Mouse (Mus musculus): ENCODE measurements at regions not wholly inside any gene's neighbourhood (a gene's known extent, or its start where the extent isn't known, plus 50 kb on each side); places are given as distances from the start of the nearest gene placed in this dataset.
"Not testable (repeated sequence)": the region's sequence is repeated elsewhere in the genome, so short reads cannot be mapped to it uniquely, and the experiment has no call there.

GRCm38 (mm10) chr3:21774172-21774842 lies 302.1 kb upstream of the Tbl1xr1 start:
- H3K9ac ChIP-seq (ENCODE audit: low read depth, low read length) = no peak overlapping the region
- ATAC-seq = no peak
- H3K4me3 ChIP-seq (ENCODE audit: low read depth, low read length) = no peak overlapping the region
- WGBS = 83% methylated on average over 4 of the region's 4 CpGs
- H3K4me1 ChIP-seq (ENCODE audit: control insufficient read depth, insufficient read depth, low read length) = no peaks in the 10 kb centered on the region
- no peaks in the 10 kb centered on the region for H3K36me3 ChIP-seq (ENCODE audit: control insufficient read depth, insufficient read depth, low read length)
- no peak overlapping the region for H3K4me2 ChIP-seq (ENCODE audit: low read length)
- no peak overlapping the region for H3K27ac ChIP-seq (ENCODE audit: low read length)
- no peaks in the 10 kb centered on the region for H3K27me3 ChIP-seq (ENCODE audit: control insufficient read depth, insufficient read depth, low read depth, low read length)
- H3K9me3 ChIP-seq (replicated peaks; ENCODE audit: control insufficient read depth, low read length, poor library complexity, severe bottlenecking) = no peaks in the 10 kb centered on the region

- H3K9ac ChIP-seq (ENCODE audit: low read depth, low read length) = no peak overlapping the region
- H3K27ac ChIP-seq (ENCODE audit: low read length) = no peak overlapping the region
- H3K36me3 ChIP-seq (ENCODE audit: control insufficient read depth, insufficient read depth, low read length) = no peaks in the 10 kb centered on the region
- no peaks in the 10 kb centered on the region for H3K4me1 ChIP-seq (ENCODE audit: control insufficient read depth, insufficient read depth, low read length)
- H3K27me3 ChIP-seq (ENCODE audit: control insufficient read depth, insufficient read depth, low read depth, low read length) = no peaks in the 10 kb centered on the region
- 39% methylated on average over 4 of the region's 4 CpGs for WGBS
- ATAC-seq = no peak
- H3K4me3 ChIP-seq (ENCODE audit: low read depth, low read length) = no peak overlapping the region
- H3K9me3 ChIP-seq (replicated peaks; ENCODE audit: control insufficient read depth, low read length, poor library complexity, severe bottlenecking) = no peaks in the 10 kb centered on the region
- no peak overlapping the region for H3K4me2 ChIP-seq (ENCODE audit: low read length)
Observed at GRCm38 (mm10) chr3:21778789-21779188, 297.7 kb upstream of the Tbl1xr1 start.

GRCm38 (mm10) chr3:21791983-21792631 lies 284.3 kb upstream of the Tbl1xr1 start:
- 65% methylated on average over 4 of the region's 4 CpGs for whole genome bisulfite sequencing
- Histone ChIP-seq H3K9ac (ENCODE audit: low read depth, low read length) (no peak overlapping the region), H3K4me3 (ENCODE audit: low read depth, low read length) (no peak overlapping the region), H3K4me2 (ENCODE audit: low read length) (no peak overlapping the region), H3K27ac (ENCODE audit: low read length) (no peak overlapping the region), H3K27me3 (ENCODE audit: control insufficient read depth, insufficient read depth, low read depth, low read length) (no peaks in the 10 kb centered on the region), H3K4me1 (ENCODE audit: control insufficient read depth, insufficient read depth, low read length) (no peaks in the 10 kb centered on the region), H3K36me3 (ENCODE audit: control insufficient read depth, insufficient read depth, low read length) (no peaks in the 10 kb centered on the region), H3K9me3 (replicated peaks; ENCODE audit: control insufficient read depth, low read length, poor library complexity, severe bottlenecking) (no peaks in the 10 kb centered on the region)
- ATAC-seq = no peak

- Histone ChIP-seq H3K9ac (ENCODE audit: low read depth, low read length) (no peak overlapping the region), H3K4me2 (ENCODE audit: low read length) (no peak overlapping the region), H3K4me1 (ENCODE audit: control insufficient read depth, insufficient read depth, low read length) (no peaks in the 10 kb centered on the region), H3K27ac (ENCODE audit: low read length) (no peak overlapping the region), H3K27me3 (ENCODE audit: control insufficient read depth, insufficient read depth, low read depth, low read length) (no peaks in the 10 kb centered on the region), H3K4me3 (ENCODE audit: low read depth, low read length) (no peak overlapping the region), H3K9me3 (replicated peaks; ENCODE audit: control insufficient read depth, low read length, poor library complexity, severe bottlenecking) (no peaks in the 10 kb centered on the region), H3K36me3 (ENCODE audit: control insufficient read depth, insufficient read depth, low read length) (no peaks in the 10 kb centered on the region)
- WGBS = 3% methylated on average over 1 of the region's 1 CpGs
- ATAC-seq = peak; percentile 75
Observed at GRCm38 (mm10) chr3:21798139-21798538, 278.3 kb upstream of the Tbl1xr1 start.

GRCm38 (mm10) chr3:21803886-21804285 lies 272.6 kb upstream of the Tbl1xr1 start:
- 89% methylated on average over 2 of the region's 2 CpGs for WGBS
- H3K4me3 ChIP-seq (ENCODE audit: low read depth, low read length); H3K27ac ChIP-seq (ENCODE audit: low read length); H3K4me2 ChIP-seq (ENCODE audit: low read length); H3K9ac ChIP-seq (ENCODE audit: low read depth, low read length); H3K9me3 ChIP-seq (replicated peaks; ENCODE audit: control insufficient read depth, low read length, poor library complexity, severe bottlenecking); H3K4me1 ChIP-seq (ENCODE audit: control insufficient read depth, insufficient read depth, low read length); ATAC-seq; H3K27me3 ChIP-seq (ENCODE audit: control insufficient read depth, insufficient read depth, low read depth, low read length); H3K36me3 ChIP-seq (ENCODE audit: control insufficient read depth, insufficient read depth, low read length): not testable (repeated sequence)

GRCm38 (mm10) chr3:21806494-21807157 lies 269.8 kb upstream of the Tbl1xr1 start:
- Histone ChIP-seq H3K36me3 (ENCODE audit: control insufficient read depth, insufficient read depth, low read length) (no peaks in the 10 kb centered on the region), H3K27me3 (ENCODE audit: control insufficient read depth, insufficient read depth, low read depth, low read length) (no peaks in the 10 kb centered on the region), H3K27ac (ENCODE audit: low read length) (no peak overlapping the region), H3K4me3 (ENCODE audit: low read depth, low read length) (no peak overlapping the region), H3K4me1 (ENCODE audit: control insufficient read depth, insufficient read depth, low read length) (peaks cover 16% of the 10 kb centered on the region), H3K9ac (ENCODE audit: low read depth, low read length) (no peak overlapping the region), H3K4me2 (ENCODE audit: low read length) (no peak overlapping the region), H3K9me3 (replicated peaks; ENCODE audit: control insufficient read depth, low read length, poor library complexity, severe bottlenecking) (no peaks in the 10 kb centered on the region)
- ATAC-seq = no peak
- WGBS = 91% methylated on average over 2 of the region's 2 CpGs

- Histone ChIP-seq H3K4me1 (ENCODE audit: control insufficient read depth, insufficient read depth, low read length) (peaks cover 16% of the 10 kb centered on the region), H3K27me3 (ENCODE audit: control insufficient read depth, insufficient read depth, low read depth, low read length) (no peaks in the 10 kb centered on the region), H3K4me2 (ENCODE audit: low read length) (no peak overlapping the region), H3K9me3 (replicated peaks; ENCODE audit: control insufficient read depth, low read length, poor library complexity, severe bottlenecking) (no peaks in the 10 kb centered on the region), H3K9ac (ENCODE audit: low read depth, low read length) (no peak overlapping the region), H3K4me3 (ENCODE audit: low read depth, low read length) (no peak overlapping the region), H3K27ac (ENCODE audit: low read length) (no peak overlapping the region), H3K36me3 (ENCODE audit: control insufficient read depth, insufficient read depth, low read length) (no peaks in the 10 kb centered on the region)
- ATAC-seq = no peak
- WGBS = 57% methylated on average over 2 of the region's 2 CpGs
Observed at GRCm38 (mm10) chr3:21808539-21808938, 267.9 kb upstream of the Tbl1xr1 start.

- 3% methylated on average over 2 of the region's 2 CpGs for WGBS
- Histone ChIP-seq H3K27ac (ENCODE audit: low read length) (peak overlapping the region; percentile 31; the same call in 1 of the 2 replicates), H3K4me1 (ENCODE audit: control insufficient read depth, insufficient read depth, low read length) (peaks cover 16% of the 10 kb centered on the region), H3K36me3 (ENCODE audit: control insufficient read depth, insufficient read depth, low read length) (no peaks in the 10 kb centered on the region), H3K9ac (ENCODE audit: low read depth, low read length) (no peak overlapping the region), H3K4me2 (ENCODE audit: low read length) (no peak overlapping the region), H3K27me3 (ENCODE audit: control insufficient read depth, insufficient read depth, low read depth, low read length) (no peaks in the 10 kb centered on the region), H3K4me3 (ENCODE audit: low read depth, low read length) (no peak overlapping the region), H3K9me3 (replicated peaks; ENCODE audit: control insufficient read depth, low read length, poor library complexity, severe bottlenecking) (no peaks in the 10 kb centered on the region)
- ATAC-seq = peak; percentile 94
Observed at GRCm38 (mm10) chr3:21809769-21810470, 266.5 kb upstream of the Tbl1xr1 start.

GRCm38 (mm10) chr3:21813401-21813800 lies 263.1 kb upstream of the Tbl1xr1 start:
- no peak overlapping the region for H3K4me2 ChIP-seq (ENCODE audit: low read length)
- H3K9ac ChIP-seq (ENCODE audit: low read depth, low read length) = no peak overlapping the region
- no peak overlapping the region for H3K27ac ChIP-seq (ENCODE audit: low read length)
- H3K9me3 ChIP-seq (replicated peaks; ENCODE audit: control insufficient read depth, low read length, poor library complexity, severe bottlenecking) = no peaks in the 10 kb centered on the region
- no peaks in the 10 kb centered on the region for H3K27me3 ChIP-seq (ENCODE audit: control insufficient read depth, insufficient read depth, low read depth, low read length)
- H3K4me1 ChIP-seq (ENCODE audit: control insufficient read depth, insufficient read depth, low read length) = peaks cover 18% of the 10 kb centered on the region
- 93% methylated on average over 1 of the region's 1 CpGs for WGBS
- H3K36me3 ChIP-seq (ENCODE audit: control insufficient read depth, insufficient read depth, low read length) = no peaks in the 10 kb centered on the region
- no peak overlapping the region for H3K4me3 ChIP-seq (ENCODE audit: low read depth, low read length)
- no peak for ATAC-seq
